Mouse (Mus musculus): ENCODE measurements around the gene Igfbp7. TPM values are rescaled to one million over a fixed set of nuclear protein-coding genes. Genes with fewer than 3 reads are reported as not detected.
A peak's percentile ranks its signal among the peaks of the same experiment; 100 is the strongest.

Gene Igfbp7
- polyA plus RNA-seq, 1 experiment from 2014 or later: 780 TPM

DNA sequence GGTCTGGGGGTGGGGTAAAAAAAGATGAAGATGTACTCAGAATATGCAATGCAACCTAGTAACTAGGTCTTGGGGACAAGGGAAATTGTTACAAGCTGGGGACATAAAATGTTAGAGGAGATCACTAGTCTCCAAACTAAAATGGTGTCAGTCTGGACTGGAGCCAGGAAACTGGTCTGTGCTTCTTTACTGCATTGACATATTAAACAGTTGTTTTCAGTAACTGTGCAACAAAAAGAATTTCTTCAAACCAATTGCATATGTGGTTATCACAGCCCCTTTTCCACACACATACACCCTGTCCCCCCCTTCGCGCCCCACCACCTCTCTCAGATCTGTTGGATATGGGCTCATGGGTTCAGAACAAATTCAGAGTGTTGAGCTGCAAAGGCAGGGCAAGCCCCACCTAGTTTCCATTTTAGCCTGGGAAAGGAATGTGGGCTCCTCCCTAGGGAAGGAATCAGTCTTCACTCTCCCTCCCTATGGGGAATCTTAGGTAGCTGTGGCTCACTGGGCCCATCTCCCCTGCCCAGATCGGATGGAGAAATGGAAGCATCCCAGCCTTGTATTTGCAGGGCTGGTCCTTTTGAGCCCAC lies 43.3 kb downstream of the Igfbp7 start:
- H3K4me2 ChIP-seq (replicated peaks; ENCODE audit: low read depth, low read length): no peak overlapping the region
- 86% methylated on average over 3 of the region's 3 CpGs for WGBS
- H3K4me1 ChIP-seq (ENCODE audit: insufficient read depth, low read depth, low read length): peaks cover 7% of the 10 kb centered on the region; the same call in 1 of the 2 replicates
- no peak overlapping the region for H3K4me3 ChIP-seq (ENCODE audit: low read depth, low read length)
- TF ChIP-seq CTCF (IDR thresholded peaks at IDR 0.05) (no peak), EP300 (IDR thresholded peaks at IDR 0.05) (no peak)
- no peaks in the 10 kb centered on the region for H3K9me3 ChIP-seq (ENCODE audit: low read length)
- H3K36me3 ChIP-seq (ENCODE audit: insufficient read depth, low read length): no peaks in the 10 kb centered on the region
- H3K9ac ChIP-seq (replicated peaks; ENCODE audit: low read depth): no peak overlapping the region
- no peak for ATAC-seq
- H3K27ac ChIP-seq (ENCODE audit: low read length): peak overlapping the region; percentile 10; the same call in 1 of the 2 replicates
- H3K27me3 ChIP-seq (replicated peaks; ENCODE audit: insufficient read depth, low read length): no peaks in the 10 kb centered on the region
- no peak for DNase-seq (ENCODE audit: low spot score)

DNA sequence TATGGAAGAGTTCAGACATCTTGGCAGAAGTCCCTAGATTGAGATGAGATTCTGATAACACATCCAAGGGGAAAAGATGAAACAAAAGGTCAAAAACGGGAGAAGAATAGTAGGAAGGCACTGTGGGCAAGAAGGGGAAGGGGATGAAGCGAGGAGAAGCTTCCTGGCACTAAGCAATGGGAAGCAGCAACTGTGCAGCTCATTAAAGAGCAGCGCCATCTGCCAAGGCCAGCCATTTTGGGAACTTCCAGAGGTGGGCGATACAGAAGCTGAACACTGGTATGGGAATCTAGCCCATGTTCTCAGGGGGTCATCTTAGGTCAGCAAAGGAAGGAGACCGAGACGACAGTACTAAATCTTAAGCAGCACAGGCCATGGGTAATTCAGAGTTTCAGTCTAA lies 44.2 kb downstream of the Igfbp7 start:
- no peak for ATAC-seq
- no peaks in the 10 kb centered on the region for H3K9me3 ChIP-seq (ENCODE audit: low read length)
- DNase-seq (ENCODE audit: low spot score): no peak
- no peaks in the 10 kb centered on the region for H3K36me3 ChIP-seq (ENCODE audit: insufficient read depth, low read length)
- H3K4me1 ChIP-seq (ENCODE audit: insufficient read depth, low read depth, low read length): peaks cover 9% of the 10 kb centered on the region; the same call in 1 of the 2 replicates
- 65% methylated on average over 6 of the region's 6 CpGs for WGBS
- no peak overlapping the region for H3K4me2 ChIP-seq (replicated peaks; ENCODE audit: low read depth, low read length)
- H3K9ac ChIP-seq (replicated peaks; ENCODE audit: low read depth): no peak overlapping the region
- no peak overlapping the region for H3K27ac ChIP-seq (ENCODE audit: low read length)
- no peaks in the 10 kb centered on the region for H3K27me3 ChIP-seq (replicated peaks; ENCODE audit: insufficient read depth, low read length)
- H3K4me3 ChIP-seq (ENCODE audit: low read depth, low read length): no peak overlapping the region
- TF ChIP-seq CTCF (IDR thresholded peaks at IDR 0.05): no peak
- TF ChIP-seq EP300 (IDR thresholded peaks at IDR 0.05): no peak

DNA sequence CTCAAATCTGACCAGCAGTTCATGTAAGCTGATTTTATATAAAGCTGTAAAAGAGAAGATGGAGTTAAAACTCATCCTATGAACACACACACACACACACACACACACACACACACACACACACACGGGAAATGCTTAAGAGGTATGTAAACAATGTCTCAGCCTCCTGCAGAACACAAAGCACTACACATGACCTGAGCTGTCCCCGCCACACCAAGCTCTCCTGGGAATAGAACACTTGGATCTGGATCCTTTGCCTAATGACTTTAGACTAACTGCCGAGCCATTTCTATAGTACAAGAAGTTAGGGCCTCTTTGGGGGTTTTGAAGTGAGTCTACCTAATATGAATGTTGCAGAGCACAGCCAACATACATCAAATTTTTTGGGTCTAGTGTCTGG lies 45.7 kb downstream of the Igfbp7 start:
- Histone ChIP-seq H3K36me3 (ENCODE audit: insufficient read depth, low read length) (no peaks in the 10 kb centered on the region), H3K9me3 (ENCODE audit: low read length) (no peaks in the 10 kb centered on the region), H3K27me3 (replicated peaks; ENCODE audit: insufficient read depth, low read length) (no peaks in the 10 kb centered on the region), H3K4me3 (ENCODE audit: low read depth, low read length) (no peak overlapping the region), H3K27ac (ENCODE audit: low read length) (no peak overlapping the region), H3K4me1 (ENCODE audit: insufficient read depth, low read depth, low read length) (peaks cover 13% of the 10 kb centered on the region; the same call in 1 of the 2 replicates), H3K4me2 (replicated peaks; ENCODE audit: low read depth, low read length) (no peak overlapping the region), H3K9ac (replicated peaks; ENCODE audit: low read depth) (no peak overlapping the region)
- TF ChIP-seq CTCF (IDR thresholded peaks at IDR 0.05) (no peak), EP300 (IDR thresholded peaks at IDR 0.05) (no peak)
- ATAC-seq: no peak
- WGBS: 13% methylated on average over 3 of the region's 3 CpGs
- DNase-seq (ENCODE audit: low spot score): no peak

DNA sequence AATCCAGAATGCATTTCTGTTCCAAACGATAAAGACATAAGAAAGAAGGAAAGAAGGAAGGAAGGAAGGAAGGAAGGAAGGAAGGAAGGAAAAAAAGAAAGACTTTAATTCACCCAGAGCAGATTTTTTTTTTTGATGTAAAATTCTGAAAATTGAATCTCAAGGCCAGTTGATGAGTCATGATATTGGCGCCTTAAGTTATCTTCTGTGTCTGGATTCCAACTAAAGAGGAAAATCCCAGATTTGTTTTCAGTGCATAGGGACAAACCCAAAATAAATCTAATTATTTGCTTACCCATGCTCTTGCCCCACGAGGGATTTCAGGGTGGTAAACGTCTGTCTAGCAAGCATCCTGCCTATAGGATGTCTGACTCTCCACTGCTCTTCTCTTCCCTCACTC lies 46.8 kb downstream of the Igfbp7 start:
- TF ChIP-seq CTCF (IDR thresholded peaks at IDR 0.05): no peak
- no peak for ATAC-seq
- Histone ChIP-seq H3K9me3 (ENCODE audit: low read length) (no peaks in the 10 kb centered on the region), H3K27me3 (replicated peaks; ENCODE audit: insufficient read depth, low read length) (no peaks in the 10 kb centered on the region), H3K36me3 (ENCODE audit: insufficient read depth, low read length) (no peaks in the 10 kb centered on the region), H3K4me1 (ENCODE audit: insufficient read depth, low read depth, low read length) (peaks cover 18% of the 10 kb centered on the region), H3K27ac (ENCODE audit: low read length) (no peak overlapping the region), H3K4me3 (ENCODE audit: low read depth, low read length) (no peak overlapping the region), H3K9ac (replicated peaks; ENCODE audit: low read depth) (no peak overlapping the region), H3K4me2 (replicated peaks; ENCODE audit: low read depth, low read length) (no peak overlapping the region)
- no peak for DNase-seq (ENCODE audit: low spot score)
- WGBS: 52% methylated on average over 4 of the region's 4 CpGs

DNA sequence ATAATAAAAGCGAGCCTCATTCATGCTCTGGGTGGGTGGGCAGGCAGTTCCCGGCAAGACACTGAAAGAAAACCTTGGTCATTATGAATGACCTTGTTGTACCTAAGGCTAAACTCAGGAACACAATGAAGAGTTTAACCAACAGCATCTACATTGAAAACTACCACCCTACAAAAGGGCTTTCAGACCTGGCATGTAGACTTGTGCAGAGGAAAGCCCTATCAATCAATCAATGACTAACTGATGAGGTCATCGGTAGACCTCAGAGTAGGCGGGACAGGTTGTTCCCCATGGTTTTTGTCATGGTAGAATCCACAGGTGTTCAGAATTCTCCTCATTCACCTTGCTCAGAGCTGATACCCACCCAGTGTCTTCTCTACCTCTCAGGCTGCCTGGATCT lies 47.9 kb downstream of the Igfbp7 start:
- WGBS: 92% methylated on average over 4 of the region's 4 CpGs
- Histone ChIP-seq H3K9ac (replicated peaks; ENCODE audit: low read depth) (no peak overlapping the region), H3K4me1 (ENCODE audit: insufficient read depth, low read depth, low read length) (peaks cover 28% of the 10 kb centered on the region), H3K27me3 (replicated peaks; ENCODE audit: insufficient read depth, low read length) (no peaks in the 10 kb centered on the region), H3K4me3 (ENCODE audit: low read depth, low read length) (no peak overlapping the region), H3K9me3 (ENCODE audit: low read length) (no peaks in the 10 kb centered on the region), H3K27ac (ENCODE audit: low read length) (no peak overlapping the region), H3K36me3 (ENCODE audit: insufficient read depth, low read length) (no peaks in the 10 kb centered on the region), H3K4me2 (replicated peaks; ENCODE audit: low read depth, low read length) (no peak overlapping the region)
- no peak for ATAC-seq
- DNase-seq (ENCODE audit: low spot score): no peak
- TF ChIP-seq EP300 (IDR thresholded peaks at IDR 0.05) (no peak), CTCF (IDR thresholded peaks at IDR 0.05) (no peak)

DNA sequence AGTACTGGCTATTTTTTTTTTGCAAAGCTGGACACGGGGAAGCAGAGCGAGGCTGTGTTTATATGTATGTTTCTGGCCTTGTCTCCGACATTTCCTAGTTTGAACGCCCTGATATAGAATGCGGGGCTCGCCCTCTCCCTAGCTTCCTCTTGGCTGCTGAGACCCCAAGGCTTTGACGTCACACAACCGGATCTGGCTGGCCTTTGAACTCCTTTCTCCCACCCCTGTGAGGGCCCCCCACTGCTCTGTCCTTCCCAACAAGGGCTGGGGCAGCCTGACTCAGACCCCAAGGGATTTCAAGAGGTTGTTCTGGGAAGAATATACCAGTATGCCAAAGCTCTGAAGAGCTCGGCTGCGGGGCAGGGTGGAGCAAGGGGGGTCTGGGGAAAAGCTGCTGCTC lies 49.5 kb downstream of the Igfbp7 start:
- Histone ChIP-seq H3K4me2 (replicated peaks; ENCODE audit: low read depth, low read length) (peak overlapping the region; percentile 55), H3K36me3 (ENCODE audit: insufficient read depth, low read length) (no peaks in the 10 kb centered on the region), H3K4me3 (ENCODE audit: low read depth, low read length) (peak overlapping the region; percentile 37), H3K27me3 (replicated peaks; ENCODE audit: insufficient read depth, low read length) (no peaks in the 10 kb centered on the region), H3K4me1 (ENCODE audit: insufficient read depth, low read depth, low read length) (peaks cover 28% of the 10 kb centered on the region), H3K9ac (replicated peaks; ENCODE audit: low read depth) (peak overlapping the region; percentile 27; the same call in 1 of the 2 replicates), H3K27ac (ENCODE audit: low read length) (peak overlapping the region; percentile 90), H3K9me3 (ENCODE audit: low read length) (no peaks in the 10 kb centered on the region)
- ATAC-seq (peak; percentile 79), DNase-seq (ENCODE audit: low spot score) (peak; percentile 89)
- TF ChIP-seq EP300 (IDR thresholded peaks at IDR 0.05): peak; percentile 85
- no peak for TF ChIP-seq CTCF (IDR thresholded peaks at IDR 0.05)
- WGBS: 5% methylated on average over 10 of the region's 10 CpGs
